Mouse (Mus musculus): ENCODE results near the gene Atp11a. TPM values are rescaled to one million over a fixed set of nuclear protein-coding genes. Genes with fewer than 3 reads are reported as not detected.

Atp11a gene
- polyA plus RNA-seq, 1 experiment from 2014 or later: 13.6 TPM

DNA sequence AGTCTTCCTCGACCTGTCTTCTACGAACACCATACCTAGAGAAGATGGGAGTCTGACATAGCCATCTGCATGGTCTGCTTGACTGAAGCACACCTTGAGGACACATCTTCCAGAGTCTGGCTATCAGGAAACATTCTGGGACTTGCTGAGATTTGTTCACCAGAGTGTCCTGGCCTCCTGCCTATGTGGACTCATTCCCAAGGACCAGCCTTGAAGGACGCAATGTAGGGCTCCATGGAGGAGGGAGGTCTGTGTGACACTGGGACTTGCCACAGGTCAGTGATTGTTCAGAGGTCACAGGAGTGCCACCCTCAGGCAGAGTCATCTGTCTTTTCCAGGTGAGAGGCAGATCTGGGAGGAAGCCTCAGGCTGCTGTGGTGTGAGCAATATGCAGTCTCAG, 8.6 kb upstream of the Atp11a start:
- no peak overlapping the region for H3K27ac ChIP-seq (replicated peaks; ENCODE audit: low read depth, low read length)
- DNase-seq (no peak), ATAC-seq (ENCODE audit: low FRiP score, low TSS enrichment) (no peak)
- no peak overlapping the region for H3K4me2 ChIP-seq (ENCODE audit: low read length)
- no peak overlapping the region for H3K9ac ChIP-seq (replicated peaks; ENCODE audit: low read length)
- no peak overlapping the region for H3K4me3 ChIP-seq (replicated peaks; ENCODE audit: low read depth, low read length)
- no peaks in the 10 kb centered on the region for H3K36me3 ChIP-seq (ENCODE audit: control insufficient read depth, insufficient read depth, low read length)
- H3K4me1 ChIP-seq (ENCODE audit: control insufficient read depth, insufficient read depth, low read length): no peaks in the 10 kb centered on the region
- 97% methylated on average over 3 of the region's 3 CpGs for WGBS
- no peaks in the 10 kb centered on the region for H3K27me3 ChIP-seq (ENCODE audit: control insufficient read depth, insufficient read depth, low read length)
- no peaks in the 10 kb centered on the region for H3K9me3 ChIP-seq (ENCODE audit: control insufficient read depth, low read length)

DNA sequence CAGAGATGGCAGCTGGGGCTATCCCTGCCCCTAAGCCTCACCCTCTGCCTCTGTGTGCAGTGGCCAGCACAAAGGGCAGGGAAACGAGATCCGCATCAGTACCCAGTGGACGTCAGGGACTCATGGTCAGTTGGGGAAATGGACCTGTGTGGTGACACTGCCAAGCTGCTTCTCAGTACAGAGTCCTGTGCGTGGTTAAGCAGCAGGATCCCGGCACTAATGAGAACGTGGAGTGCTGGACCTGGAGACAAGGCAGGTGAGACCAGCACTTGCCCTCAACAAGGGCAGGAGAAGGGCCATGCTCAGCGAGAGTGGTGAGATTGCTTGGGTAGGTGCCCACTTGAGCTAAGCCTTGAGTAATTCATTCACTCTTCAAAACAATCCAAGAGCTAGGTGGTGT, 7.7 kb upstream of the Atp11a start:
- Histone ChIP-seq H3K4me2 (ENCODE audit: low read length) (no peak overlapping the region), H3K9ac (replicated peaks; ENCODE audit: low read length) (no peak overlapping the region), H3K27me3 (ENCODE audit: control insufficient read depth, insufficient read depth, low read length) (no peaks in the 10 kb centered on the region), H3K4me1 (ENCODE audit: control insufficient read depth, insufficient read depth, low read length) (no peaks in the 10 kb centered on the region), H3K36me3 (ENCODE audit: control insufficient read depth, insufficient read depth, low read length) (no peaks in the 10 kb centered on the region), H3K9me3 (ENCODE audit: control insufficient read depth, low read length) (no peaks in the 10 kb centered on the region), H3K27ac (replicated peaks; ENCODE audit: low read depth, low read length) (no peak overlapping the region), H3K4me3 (replicated peaks; ENCODE audit: low read depth, low read length) (no peak overlapping the region)
- 82% methylated on average over 7 of the region's 7 CpGs for WGBS
- DNase-seq: no peak
- no peak for ATAC-seq (ENCODE audit: low FRiP score, low TSS enrichment)

DNA sequence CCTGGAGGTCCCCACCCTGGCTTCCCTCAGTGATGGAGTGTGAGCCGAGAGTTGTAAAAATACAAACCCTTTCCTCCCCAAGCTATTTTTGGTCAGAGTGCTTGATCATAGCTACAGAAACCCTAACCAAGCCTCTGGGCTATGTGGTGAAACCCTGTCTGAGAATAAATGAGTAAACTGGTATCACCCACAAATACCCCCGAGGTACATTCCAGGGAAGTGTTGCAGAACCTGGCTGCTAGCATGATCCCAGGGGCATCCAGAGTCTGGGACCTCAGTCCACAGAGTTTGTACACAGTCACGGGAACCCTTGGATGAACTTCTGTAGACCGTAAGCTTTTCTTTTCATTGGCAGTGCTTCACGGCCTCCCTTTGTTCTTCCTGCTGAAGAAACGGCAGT, 3.8 kb upstream of the Atp11a start:
- Histone ChIP-seq H3K27ac (replicated peaks; ENCODE audit: low read depth, low read length) (no peak overlapping the region), H3K9ac (replicated peaks; ENCODE audit: low read length) (no peak overlapping the region), H3K9me3 (ENCODE audit: control insufficient read depth, low read length) (no peaks in the 10 kb centered on the region), H3K4me1 (ENCODE audit: control insufficient read depth, insufficient read depth, low read length) (peaks cover 9% of the 10 kb centered on the region), H3K27me3 (ENCODE audit: control insufficient read depth, insufficient read depth, low read length) (no peaks in the 10 kb centered on the region), H3K4me2 (ENCODE audit: low read length) (no peak overlapping the region), H3K36me3 (ENCODE audit: control insufficient read depth, insufficient read depth, low read length) (no peaks in the 10 kb centered on the region), H3K4me3 (replicated peaks; ENCODE audit: low read depth, low read length) (no peak overlapping the region)
- ATAC-seq (ENCODE audit: low FRiP score, low TSS enrichment) (no peak), DNase-seq (no peak)
- WGBS: 71% methylated on average over 6 of the region's 6 CpGs

DNA sequence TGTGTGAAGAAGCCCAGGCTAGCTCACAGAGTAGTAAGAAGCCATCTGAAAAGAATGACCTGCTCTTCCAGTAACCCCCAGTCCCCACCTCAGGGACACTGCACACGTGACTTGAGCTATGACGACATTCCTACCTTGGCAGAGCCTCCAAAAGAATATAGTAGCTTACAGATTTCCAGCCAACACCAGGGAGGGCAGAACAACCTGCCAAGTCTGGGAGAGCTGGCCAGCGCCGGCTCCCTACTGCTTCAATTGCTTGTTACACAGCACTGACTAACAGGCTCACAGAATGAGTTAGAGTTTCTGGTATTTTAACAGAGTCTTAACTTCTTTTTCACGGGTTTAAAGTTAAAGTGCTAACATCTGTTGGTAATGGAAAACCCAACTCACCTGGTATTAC, 2.7 kb upstream of the Atp11a start:
- H3K9me3 ChIP-seq (ENCODE audit: control insufficient read depth, low read length): no peaks in the 10 kb centered on the region
- DNase-seq: no peak
- 83% methylated on average over 5 of the region's 5 CpGs for WGBS
- no peaks in the 10 kb centered on the region for H3K27me3 ChIP-seq (ENCODE audit: control insufficient read depth, insufficient read depth, low read length)
- H3K9ac ChIP-seq (replicated peaks; ENCODE audit: low read length): no peak overlapping the region
- H3K27ac ChIP-seq (replicated peaks; ENCODE audit: low read depth, low read length): no peak overlapping the region
- H3K36me3 ChIP-seq (ENCODE audit: control insufficient read depth, insufficient read depth, low read length): no peaks in the 10 kb centered on the region
- H3K4me3 ChIP-seq (replicated peaks; ENCODE audit: low read depth, low read length): no peak overlapping the region
- H3K4me1 ChIP-seq (ENCODE audit: control insufficient read depth, insufficient read depth, low read length): peaks cover 19% of the 10 kb centered on the region
- no peak overlapping the region for H3K4me2 ChIP-seq (ENCODE audit: low read length)
- ATAC-seq (ENCODE audit: low FRiP score, low TSS enrichment): no peak

DNA sequence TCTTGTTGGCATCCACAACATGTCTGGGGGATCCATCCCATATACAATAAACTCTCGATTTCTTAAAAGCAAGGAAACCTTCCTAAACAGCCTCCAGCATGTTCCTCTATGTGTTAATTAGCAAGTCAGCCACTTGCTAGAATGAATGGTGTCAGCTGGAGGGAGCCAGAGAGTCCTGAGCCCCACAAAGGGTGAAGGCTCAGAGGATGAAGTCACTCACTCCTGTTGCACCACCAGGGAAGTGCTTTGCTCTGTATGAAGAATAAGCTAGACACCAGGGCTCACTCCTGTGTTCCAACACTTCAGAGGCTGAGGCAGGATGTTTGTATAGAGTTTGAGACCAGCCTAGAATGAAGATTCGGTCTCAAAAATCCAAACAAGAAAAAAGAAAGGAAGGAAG, 1.5 kb upstream of the Atp11a start:
- H3K27ac ChIP-seq (replicated peaks; ENCODE audit: low read depth, low read length): no peak overlapping the region
- H3K9ac ChIP-seq (replicated peaks; ENCODE audit: low read length): no peak overlapping the region
- no peak overlapping the region for H3K4me2 ChIP-seq (ENCODE audit: low read length)
- ATAC-seq (ENCODE audit: low FRiP score, low TSS enrichment) (no peak), DNase-seq (peak; percentile 35)
- H3K27me3 ChIP-seq (ENCODE audit: control insufficient read depth, insufficient read depth, low read length): no peaks in the 10 kb centered on the region
- H3K9me3 ChIP-seq (ENCODE audit: control insufficient read depth, low read length): no peaks in the 10 kb centered on the region
- peaks cover 19% of the 10 kb centered on the region for H3K4me1 ChIP-seq (ENCODE audit: control insufficient read depth, insufficient read depth, low read length)
- 69% methylated on average over 2 of the region's 2 CpGs for WGBS
- H3K36me3 ChIP-seq (ENCODE audit: control insufficient read depth, insufficient read depth, low read length): no peaks in the 10 kb centered on the region
- H3K4me3 ChIP-seq (replicated peaks; ENCODE audit: low read depth, low read length): no peak overlapping the region

DNA sequence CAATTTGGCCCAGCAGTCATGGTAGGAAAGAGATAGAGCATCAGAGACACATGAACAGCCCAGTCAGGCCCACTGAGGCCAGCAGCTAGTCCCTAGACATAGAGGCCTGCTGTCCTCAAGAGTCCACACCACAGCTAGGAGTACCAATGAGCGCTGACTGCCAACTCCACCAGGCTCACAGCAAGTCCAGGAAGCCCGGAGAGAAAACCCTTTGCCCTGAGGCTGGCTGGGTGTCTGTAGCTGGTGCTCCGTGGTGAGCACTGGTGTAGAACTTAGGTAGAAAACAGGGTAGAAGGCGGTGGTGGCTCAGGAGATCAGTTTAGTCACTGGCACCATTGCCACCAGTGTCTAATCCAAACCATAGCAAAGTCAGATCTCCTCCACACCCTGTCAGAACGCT, 988 bp upstream of the Atp11a start:
- DNase-seq: no peak
- Histone ChIP-seq H3K27me3 (ENCODE audit: control insufficient read depth, insufficient read depth, low read length) (no peaks in the 10 kb centered on the region), H3K4me2 (ENCODE audit: low read length) (no peak overlapping the region), H3K36me3 (ENCODE audit: control insufficient read depth, insufficient read depth, low read length) (no peaks in the 10 kb centered on the region), H3K9ac (replicated peaks; ENCODE audit: low read length) (no peak overlapping the region), H3K27ac (replicated peaks; ENCODE audit: low read depth, low read length) (no peak overlapping the region), H3K9me3 (ENCODE audit: control insufficient read depth, low read length) (no peaks in the 10 kb centered on the region), H3K4me3 (replicated peaks; ENCODE audit: low read depth, low read length) (no peak overlapping the region), H3K4me1 (ENCODE audit: control insufficient read depth, insufficient read depth, low read length) (peaks cover 19% of the 10 kb centered on the region)
- no peak for ATAC-seq (ENCODE audit: low FRiP score, low TSS enrichment)
- 87% methylated on average over 5 of the region's 5 CpGs for WGBS

DNA sequence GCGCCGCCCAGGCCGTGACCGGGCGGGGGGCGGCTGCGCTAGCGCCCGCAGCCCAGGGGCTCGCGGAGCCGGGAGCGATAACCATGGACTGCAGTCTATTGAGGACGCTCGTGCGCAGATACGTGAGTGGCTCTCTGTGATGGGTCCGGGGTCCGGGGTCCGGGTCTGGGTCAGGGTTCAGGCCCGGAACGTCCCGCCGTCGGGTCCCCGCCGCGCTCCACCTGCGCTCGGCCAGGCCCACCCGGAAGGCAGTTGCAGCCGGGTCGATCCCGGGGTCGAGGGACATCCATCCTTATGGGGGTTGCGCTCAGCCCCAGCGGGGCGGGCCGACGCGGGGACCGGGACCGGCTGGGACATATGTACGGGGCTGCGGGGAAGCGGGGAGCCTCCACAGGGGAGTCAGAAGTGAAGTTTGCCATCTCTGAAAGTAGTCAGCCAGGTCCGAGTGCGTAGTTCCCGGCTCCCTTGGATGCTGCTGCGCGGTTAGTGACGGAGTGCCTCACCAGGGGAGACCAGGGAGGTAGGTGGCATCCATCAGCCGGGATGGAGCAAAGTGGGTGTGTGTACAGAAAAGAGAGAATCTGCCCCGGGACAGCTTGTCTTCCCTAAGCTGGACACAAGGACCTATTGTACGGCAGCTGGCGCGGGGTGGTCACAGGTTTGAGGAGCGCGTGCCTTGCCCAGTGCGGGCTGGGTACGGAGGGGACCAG, 572 bp downstream of the Atp11a start:
- peak; percentile 73 for ATAC-seq (ENCODE audit: low FRiP score, low TSS enrichment)
- peak; percentile 55 for DNase-seq
- Histone ChIP-seq H3K4me2 (ENCODE audit: low read length) (peak overlapping the region; percentile 88), H3K9me3 (ENCODE audit: control insufficient read depth, low read length) (no peaks in the 10 kb centered on the region), H3K27ac (replicated peaks; ENCODE audit: low read depth, low read length) (peak overlapping the region; percentile 71), H3K9ac (replicated peaks; ENCODE audit: low read length) (peak overlapping the region; percentile 89), H3K36me3 (ENCODE audit: control insufficient read depth, insufficient read depth, low read length) (no peaks in the 10 kb centered on the region), H3K4me1 (ENCODE audit: control insufficient read depth, insufficient read depth, low read length) (peaks cover 19% of the 10 kb centered on the region), H3K27me3 (ENCODE audit: control insufficient read depth, insufficient read depth, low read length) (no peaks in the 10 kb centered on the region), H3K4me3 (replicated peaks; ENCODE audit: low read depth, low read length) (peak overlapping the region; percentile 76)
- WGBS: under 1% methylated on average over 60 of the region's 61 CpGs

DNA sequence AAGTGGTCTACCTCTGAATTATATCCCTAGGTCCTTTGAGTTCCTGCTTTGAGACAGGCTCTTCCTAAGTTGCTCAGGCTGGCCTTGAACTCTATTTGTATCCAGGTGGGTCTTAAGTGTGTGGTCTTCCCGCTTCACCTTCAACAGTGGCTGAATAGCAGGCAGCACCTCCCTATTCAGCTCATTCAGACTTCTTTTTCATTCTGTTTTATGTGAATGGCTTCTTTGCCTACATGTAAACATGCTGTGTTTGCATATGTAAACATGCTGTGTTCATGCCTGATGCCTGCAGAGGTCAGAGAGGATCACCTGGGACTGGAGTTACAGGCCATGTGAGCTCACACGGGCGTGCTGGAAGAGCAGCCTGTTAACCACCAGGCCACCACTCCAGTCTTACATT, 3.1 kb downstream of the Atp11a start:
- no peak overlapping the region for H3K27ac ChIP-seq (replicated peaks; ENCODE audit: low read depth, low read length)
- no peaks in the 10 kb centered on the region for H3K27me3 ChIP-seq (ENCODE audit: control insufficient read depth, insufficient read depth, low read length)
- H3K4me3 ChIP-seq (replicated peaks; ENCODE audit: low read depth, low read length): no peak overlapping the region
- WGBS: 88% methylated on average over 3 of the region's 3 CpGs
- peaks cover 19% of the 10 kb centered on the region for H3K4me1 ChIP-seq (ENCODE audit: control insufficient read depth, insufficient read depth, low read length)
- H3K36me3 ChIP-seq (ENCODE audit: control insufficient read depth, insufficient read depth, low read length): peaks cover 3% of the 10 kb centered on the region; the same call in 1 of the 2 replicates
- H3K9ac ChIP-seq (replicated peaks; ENCODE audit: low read length): no peak overlapping the region
- no peak for ATAC-seq (ENCODE audit: low FRiP score, low TSS enrichment)
- no peaks in the 10 kb centered on the region for H3K9me3 ChIP-seq (ENCODE audit: control insufficient read depth, low read length)
- no peak overlapping the region for H3K4me2 ChIP-seq (ENCODE audit: low read length)
- DNase-seq: no peak

DNA sequence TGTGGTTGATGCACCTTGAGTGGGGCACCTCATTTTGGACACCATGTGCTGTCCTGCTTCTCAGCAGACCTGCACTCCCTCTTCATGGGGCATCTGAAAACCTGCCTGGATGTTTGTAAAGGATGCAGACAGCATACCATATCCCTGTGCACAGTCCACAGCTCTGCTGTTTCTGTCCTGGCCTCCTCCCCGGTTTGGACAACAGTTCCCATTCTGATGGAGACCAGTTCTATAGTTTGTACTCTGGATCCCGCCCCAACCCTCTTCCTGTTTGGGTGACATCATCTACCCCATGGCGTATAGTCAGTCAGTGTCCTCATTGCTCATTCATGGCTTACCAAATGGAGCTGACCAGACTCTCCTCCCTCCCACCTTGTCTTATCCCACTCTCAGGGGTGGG, 5.1 kb downstream of the Atp11a start:
- H3K4me2 ChIP-seq (ENCODE audit: low read length): no peak overlapping the region
- no peak overlapping the region for H3K27ac ChIP-seq (replicated peaks; ENCODE audit: low read depth, low read length)
- H3K4me1 ChIP-seq (ENCODE audit: control insufficient read depth, insufficient read depth, low read length): peaks cover 16% of the 10 kb centered on the region
- H3K27me3 ChIP-seq (ENCODE audit: control insufficient read depth, insufficient read depth, low read length): no peaks in the 10 kb centered on the region
- H3K36me3 ChIP-seq (ENCODE audit: control insufficient read depth, insufficient read depth, low read length): peaks cover 3% of the 10 kb centered on the region; the same call in 1 of the 2 replicates
- no peaks in the 10 kb centered on the region for H3K9me3 ChIP-seq (ENCODE audit: control insufficient read depth, low read length)
- WGBS: 91% methylated on average over 3 of the region's 3 CpGs
- no peak for DNase-seq
- H3K4me3 ChIP-seq (replicated peaks; ENCODE audit: low read depth, low read length): no peak overlapping the region
- H3K9ac ChIP-seq (replicated peaks; ENCODE audit: low read length): no peak overlapping the region
- ATAC-seq (ENCODE audit: low FRiP score, low TSS enrichment): no peak

Data from midbrain, embryonic 14.5 days (tissue).